Mouse (Mus musculus) megakaryocyte, embryonic 14.5 days (primary cell): ENCODE results near the gene Fam206a.

Experiments used
- FLI1 ChIP-seq: IDR thresholded peaks from 2 replicates; pipeline ENCODE4 v1.6.1; 2012; ENCODE audit warnings: low read length, inconsistent platforms, mixed read lengths
- GATA1 ChIP-seq: IDR thresholded peaks from 3 replicates; pipeline ENCODE4 v1.6.1; 2012; ENCODE audit warnings: mixed read lengths, low read length, inconsistent platforms, borderline replicate concordance

GRCm38 (mm10) chr4:56768913-56769312 lies 33.2 kb upstream of the Fam206a start:
- no peak for TF ChIP-seq GATA1
- no peak for TF ChIP-seq FLI1
